Mouse (Mus musculus): ENCODE results near the gene Slc22a18.

DNA sequence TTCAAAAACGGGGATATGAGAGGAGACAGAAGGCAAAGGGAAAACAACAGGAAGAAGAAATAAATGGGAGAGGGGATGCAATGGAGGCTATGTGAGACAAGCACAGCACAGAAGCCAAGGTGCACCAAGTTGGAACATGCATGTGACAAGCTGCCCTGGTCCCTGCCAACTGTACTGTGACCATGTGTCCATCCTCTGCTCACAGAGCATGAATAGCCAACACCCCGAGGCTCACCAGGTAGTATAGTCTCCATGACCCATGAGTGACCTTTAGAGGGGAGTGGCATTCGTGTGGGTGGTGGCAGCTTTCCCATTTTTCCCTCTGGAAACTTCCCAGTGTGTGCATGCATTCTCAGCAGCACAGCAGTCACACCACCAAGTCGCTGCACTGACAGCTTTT is 45.8 kb downstream of the Slc22a18 start:
- TF ChIP-seq CTCF (IDR thresholded peaks at IDR 0.05; ENCODE audit: control insufficient read depth, insufficient read depth, low read length) (no peak), POLR2A (IDR thresholded peaks at IDR 0.05; ENCODE audit: borderline replicate concordance, control insufficient read depth, low read depth, low read length) (no peak)
